27 mouse cellular contexts compared by ENCODE assay signal in genomic region chr2:96755066-96755465, GRCm38 (mm10).
A peak's percentile ranks its signal among the peaks of the same experiment; 100 is the strongest.
DNase-seq lines count a peak whose midpoint lies in the region; ATAC-seq and TF ChIP-seq lines count a peak whose summit lies in the region.
"Had no signal": no experiment of that assay in that cellular context is flagged by ENCODE, and none has a peak within 500 bp of the region (broad histone marks: within the 10 kb centered on the region; RNA-seq: fewer than 3 reads in every experiment).

No protein-coding gene starts in this region.

- H3K36me3 ChIP-seq in midbrain, embryonic 13.5 days, result no peaks in the 10 kb centered on the region
- no peaks in the 10 kb centered on the region for H3K36me3 ChIP-seq in midbrain, embryonic 15.5 days (replicated peaks)
- H3K36me3 ChIP-seq in myocyte (ENCODE audit: control insufficient read depth, insufficient read depth), result no peaks in the 10 kb centered on the region
- H3K36me3 ChIP-seq: embryonic facial prominence, embryonic 10.5 days; embryonic facial prominence, embryonic 12.5 days; forebrain, embryonic 10.5 days; forebrain, embryonic 12.5 days; G1E had no signal

- no peak overlapping the region for H3K4me3 ChIP-seq in midbrain, embryonic 13.5 days (replicated peaks)
- H3K4me3 ChIP-seq in midbrain, embryonic 15.5 days, result no peak overlapping the region
- no peak overlapping the region for H3K4me3 ChIP-seq in myocyte
- H3K4me3 ChIP-seq: embryonic facial prominence, embryonic 10.5 days; embryonic facial prominence, embryonic 12.5 days; erythroblast, embryonic 14.5 days; forebrain, embryonic 10.5 days; forebrain, embryonic 12.5 days had no signal

- no peaks in the 10 kb centered on the region for H3K4me1 ChIP-seq in midbrain, embryonic 13.5 days (replicated peaks)
- no peaks in the 10 kb centered on the region for H3K4me1 ChIP-seq in midbrain, embryonic 15.5 days
- H3K4me1 ChIP-seq: embryonic facial prominence, embryonic 10.5 days; embryonic facial prominence, embryonic 12.5 days; forebrain, embryonic 10.5 days; forebrain, embryonic 12.5 days had no signal

- no peak overlapping the region for H3K27ac ChIP-seq in midbrain, embryonic 13.5 days
- H3K27ac ChIP-seq in midbrain, embryonic 15.5 days, result no peak overlapping the region
- H3K27ac ChIP-seq: embryonic facial prominence, embryonic 10.5 days; embryonic facial prominence, embryonic 12.5 days; forebrain, embryonic 10.5 days; forebrain, embryonic 12.5 days had no signal

- no peak for TF ChIP-seq POLR2A in myocyte (IDR thresholded peaks at IDR 0.05; ENCODE audit: insufficient read length, low read depth)

- DNase-seq in adipocyte (ENCODE audit: low spot score), result peak; percentile 56
- DNase-seq in thymus, postnatal 36 days, result no peak
- no peak for DNase-seq in ovary, postnatal 14 days (ENCODE audit: low spot score)
- DNase-seq: adrenal gland, adult 2 months; adrenal gland, postnatal 10 days; adrenal gland, postnatal 25 days; B cell, adult 2 months; cerebellum, adult 11 months; cerebellum, adult 18-20 months; cerebellum, adult 9-10 months; cerebellum, postnatal 10 days; cerebellum, postnatal 25 days had no signal

- 0 out of 2 replicates have a peak, but pooled peaks have one; percentile 24 for ATAC-seq in midbrain, embryonic 13.5 days
- no peak for ATAC-seq in midbrain, embryonic 15.5 days (replicated peaks)
- ATAC-seq: activated CD4-positive, CD25-positive, alpha-beta regulatory T cell, adult 4 months; CD4-positive, CD25-positive, alpha-beta regulatory T cell, adult 4 months; forebrain, embryonic 14.5 days; forebrain, embryonic 16.5 days; Patski had no signal

- H3K9me3 ChIP-seq in midbrain, embryonic 13.5 days, result no peaks in the 10 kb centered on the region
- H3K9me3 ChIP-seq in midbrain, embryonic 15.5 days, result no peaks in the 10 kb centered on the region
- H3K9me3 ChIP-seq: embryonic facial prominence, embryonic 10.5 days; embryonic facial prominence, embryonic 12.5 days; forebrain, embryonic 10.5 days; forebrain, embryonic 12.5 days; G1E had no signal

- H3K4me2 ChIP-seq in midbrain, embryonic 13.5 days (replicated peaks), result no peak overlapping the region
- no peak overlapping the region for H3K4me2 ChIP-seq in midbrain, embryonic 15.5 days
- H3K4me2 ChIP-seq in myocyte (ENCODE audit: low read depth), result no peak overlapping the region
- H3K4me2 ChIP-seq: embryonic facial prominence, embryonic 12.5 days; forebrain, embryonic 12.5 days had no signal

- no peaks in the 10 kb centered on the region for H3K27me3 ChIP-seq in midbrain, embryonic 13.5 days
- no peaks in the 10 kb centered on the region for H3K27me3 ChIP-seq in midbrain, embryonic 15.5 days (replicated peaks)
- H3K27me3 ChIP-seq in myocyte (ENCODE audit: control insufficient read depth, insufficient read depth, insufficient read length), result no peaks in the 10 kb centered on the region
- H3K27me3 ChIP-seq: CH12.LX; embryonic facial prominence, embryonic 12.5 days; forebrain, embryonic 12.5 days; Patski had no signal

- H3K9ac ChIP-seq in midbrain, embryonic 13.5 days (replicated peaks), result no peak overlapping the region
- H3K9ac ChIP-seq in midbrain, embryonic 15.5 days, result no peak overlapping the region
- H3K9ac ChIP-seq: embryonic facial prominence, embryonic 12.5 days; forebrain, embryonic 12.5 days had no signal

- no peaks in the 10 kb centered on the region for H3K79me2 ChIP-seq in myocyte (ENCODE audit: control insufficient read depth, insufficient read depth)

- H3ac ChIP-seq in myocyte (ENCODE audit: control insufficient read depth, insufficient read length), result no peak overlapping the region

TF ChIP-seq in myocyte, 11 proteins besides CTCF, POLR2A, EP300 and RAD21:
- no peak for TF ChIP-seq POLR2AphosphoS2 (IDR thresholded peaks at IDR 0.05; ENCODE audit: insufficient read length, low read depth)
- TF ChIP-seq CEBPB (IDR thresholded peaks at IDR 0.05; ENCODE audit: insufficient read depth, poor library complexity, severe bottlenecking), result peak; percentile 68; the same call in 1 of the 2 replicates
- TF ChIP-seq TCF3 (IDR thresholded peaks at IDR 0.05; ENCODE audit: insufficient read length, low read depth), result no peak
- TF ChIP-seq MAX (IDR thresholded peaks at IDR 0.05; ENCODE audit: low read depth), result no peak
